Mouse (Mus musculus) liver, postnatal 0 days (tissue): ENCODE data around the gene Dock6.

Experiments
- CTCF ChIP-seq: sonication (generic); IDR thresholded peaks from 2 replicates; pipeline ENCODE4 v1.5.1; 2016; ENCODE audit warnings: antibody characterized with exemption, low read depth
- EP300 ChIP-seq: IDR thresholded peaks from 2 replicates; pipeline ENCODE4 v1.6.1; 2016; ENCODE audit warnings: antibody characterized with exemption, low read depth, mild to moderate bottlenecking

GRCm38 (mm10) chr9:21801121-21801520 is 51.3 kb downstream of the Dock6 start:
- TF ChIP-seq CTCF (no peak), EP300 (no peak)
